In genomic region chr14:52246129-52246528, GRCm38 (mm10) we compare ENCODE assay signal across 22 mouse cellular contexts. TPM values are rescaled to one million over a fixed set of nuclear protein-coding genes. Genes with fewer than 3 reads are reported as not detected.
DNase-seq lines count a peak whose midpoint lies in the region; ATAC-seq and TF ChIP-seq lines count a peak whose summit lies in the region.
"Had no signal": no experiment of that assay in that cellular context is flagged by ENCODE, and none has a peak within 500 bp of the region (broad histone marks: within the 10 kb centered on the region; RNA-seq: fewer than 3 reads in every experiment).

No protein-coding gene starts in this region.

- H3K27ac ChIP-seq in CH12.LX (ENCODE audit: insufficient read depth, low read depth), result no peak overlapping the region
- no peak overlapping the region for H3K27ac ChIP-seq in intestine, embryonic 15.5 days
- H3K27ac ChIP-seq: embryonic facial prominence, embryonic 10.5 days; embryonic facial prominence, embryonic 12.5 days; forebrain, embryonic 13.5 days; forebrain, embryonic 15.5 days had no signal

- no peak overlapping the region for H3K9ac ChIP-seq in CH12.LX (ENCODE audit: insufficient read depth, low read depth)
- H3K9ac ChIP-seq in intestine, embryonic 15.5 days, result no peak overlapping the region
- H3K9ac ChIP-seq: embryonic facial prominence, embryonic 12.5 days; forebrain, embryonic 13.5 days; forebrain, embryonic 15.5 days; forebrain, postnatal 0 days had no signal

- peaks cover 3% of the 10 kb centered on the region for H3K36me3 ChIP-seq in megakaryocyte, embryonic 14.5 days (replicated peaks; ENCODE audit: low read length)
- peaks cover 0 to 6% of the 10 kb centered on the region in 2 experiments for H3K36me3 ChIP-seq in CH12.LX (replicated peaks in 1 of 2; ENCODE audit: control insufficient read depth in 1 of 2, insufficient read depth in 1 of 2, low read length in 1 of 2)
- H3K36me3 ChIP-seq in intestine, embryonic 15.5 days, result no peaks in the 10 kb centered on the region

- TF ChIP-seq POLR2A in CH12.LX (IDR thresholded peaks at IDR 0.05; ENCODE audit: low read depth, low read length), result no peak

- dilution Hi-C loops in CH12.LX (cut with MboI; ENCODE audit: extremely low pct_ligation_motif_present, extremely low pct_unique_long_range_greater_than_20kb, low sequenced_read_pairs), result no loop called here

- no peaks in the 10 kb centered on the region for H3K9me3 ChIP-seq in megakaryocyte, embryonic 14.5 days
- H3K9me3 ChIP-seq in CH12.LX (replicated peaks; ENCODE audit: low read length), result no peaks in the 10 kb centered on the region
- no peaks in the 10 kb centered on the region for H3K9me3 ChIP-seq in intestine, embryonic 15.5 days
- H3K9me3 ChIP-seq: embryonic facial prominence, embryonic 10.5 days; embryonic facial prominence, embryonic 12.5 days; forebrain, embryonic 13.5 days; forebrain, embryonic 15.5 days had no signal

- no peak for ATAC-seq in megakaryocyte, adult 5-6 weeks (ENCODE audit: poor library complexity, severe bottlenecking)
- ATAC-seq in intestine, embryonic 15.5 days, result no peak
- ATAC-seq: CD4-positive, CD25-positive, alpha-beta regulatory T cell, adult 4 months; forebrain, embryonic 13.5 days; forebrain, embryonic 15.5 days; forebrain, postnatal 0 days had no signal

- intact Hi-C loops in heart, postnatal 10 days (cut with DNase I), result no loop called here

- TF ChIP-seq RAD21 in CH12.LX (IDR thresholded peaks at IDR 0.05; ENCODE audit: low read depth, low read length), result no peak

- peaks cover 52% of the 10 kb centered on the region for H3K4me1 ChIP-seq in megakaryocyte, embryonic 14.5 days
- H3K4me1 ChIP-seq in CH12.LX (ENCODE audit: control insufficient read depth in 1 of 2, insufficient read depth in 2 of 2), result peaks cover 5 to 50% of the 10 kb centered on the region in 2 experiments; a peak in 3 of 4 replicates
- peaks cover 8% of the 10 kb centered on the region; the same call in 1 of the 2 replicates for H3K4me1 ChIP-seq in intestine, embryonic 15.5 days (replicated peaks)

- peak overlapping the region; percentile 62 for H3K4me3 ChIP-seq in megakaryocyte, embryonic 14.5 days (replicated peaks)
- H3K4me3 ChIP-seq in CH12.LX (replicated peaks in 1 of 3; ENCODE audit: low read depth in 2 of 3, low read length in 2 of 3, poor library complexity in 1 of 3), result no peak overlapping the region
- H3K4me3 ChIP-seq in intestine, embryonic 15.5 days (replicated peaks), result no peak overlapping the region
- H3K4me3 ChIP-seq: embryonic facial prominence, embryonic 10.5 days; embryonic facial prominence, embryonic 12.5 days; forebrain, embryonic 13.5 days; forebrain, embryonic 15.5 days had no signal

- H3K79me2 ChIP-seq in CH12.LX (replicated peaks; ENCODE audit: control insufficient read depth, extremely low read depth, insufficient read depth, poor library complexity, severe bottlenecking), result peaks cover 73% of the 10 kb centered on the region

- no peaks in the 10 kb centered on the region for H3K27me3 ChIP-seq in megakaryocyte, embryonic 14.5 days (replicated peaks)
- no peaks in the 10 kb centered on the region for H3K27me3 ChIP-seq in CH12.LX (replicated peaks)
- H3K27me3 ChIP-seq in intestine, embryonic 15.5 days (replicated peaks), result no peaks in the 10 kb centered on the region
- H3K27me3 ChIP-seq: embryonic facial prominence, embryonic 12.5 days; forebrain, embryonic 13.5 days; forebrain, embryonic 15.5 days had no signal

- H3K4me2 ChIP-seq in CH12.LX (ENCODE audit: insufficient read depth, low read depth, poor library complexity, severe bottlenecking), result peak overlapping the region; percentile 44; the same call in 1 of the 2 replicates
- H3K4me2 ChIP-seq in intestine, embryonic 15.5 days (replicated peaks), result no peak overlapping the region
- H3K4me2 ChIP-seq: embryonic facial prominence, embryonic 12.5 days; forebrain, embryonic 13.5 days; forebrain, embryonic 15.5 days had no signal

- no peak for TF ChIP-seq EP300 in CH12.LX (IDR thresholded peaks at IDR 0.05; ENCODE audit: low read length)

- DNase-seq in heart, adult 11 months, result peak; percentile 58
- no peak for DNase-seq in heart, postnatal 10 days
- peak; percentile 50 for DNase-seq in 3T3-L1 (ENCODE audit: low read depth, low spot score)
- no peak for DNase-seq in CH12.LX (ENCODE audit: extremely low read depth)
- DNase-seq: adrenal gland, adult 2 months; adrenal gland, postnatal 10 days; adrenal gland, postnatal 25 days; B cell, adult 2 months; cerebellum, adult 11 months; cerebellum, adult 18-20 months; cerebellum, adult 8-10 months; cerebellum, adult 9-11 months; cerebellum, postnatal 14 days; forebrain, postnatal 0 days had no signal

- 0 out of 4 replicates have a peak, but pooled peaks of 1 of the 2 experiments have one; percentile 5 for TF ChIP-seq CTCF in CH12.LX (conservative IDR thresholded peaks at IDR 0.05 in 1 of 2, IDR thresholded peaks at IDR 0.05 in 1 of 2; ENCODE audit: low read depth in 2 of 2, low read length in 2 of 2)

- in situ Hi-C loops in CH12.LX (cut with MboI; ENCODE audit: low pct_ligation_motif_present, low pct_unique_long_range_greater_than_20kb, low sequenced_read_pairs), result no loop called here

- WGBS in intestine, embryonic 15.5 days, result 75% methylated on average over 4 of the region's 4 CpGs

TF ChIP-seq in CH12.LX, 34 proteins besides CTCF, POLR2A, EP300 and RAD21:
- TF ChIP-seq HCFC1 (IDR thresholded peaks at IDR 0.05; ENCODE audit: low read depth, low read length), result no peak
- TF ChIP-seq NRF1 (IDR thresholded peaks at IDR 0.05; ENCODE audit: low read depth, low read length), result no peak
- TF ChIP-seq POLR2AphosphoS2 (IDR thresholded peaks at IDR 0.05; ENCODE audit: low read depth, low read length), result no peak
- no peak for TF ChIP-seq GABPA (IDR thresholded peaks at IDR 0.05; ENCODE audit: insufficient replicate concordance, low read depth, low read length)
- no peak for TF ChIP-seq UBTF (IDR thresholded peaks at IDR 0.05; ENCODE audit: low read depth, low read length)
- TF ChIP-seq TCF12 (IDR thresholded peaks at IDR 0.05; ENCODE audit: low read depth, low read length), result no peak
- TF ChIP-seq MAZ (IDR thresholded peaks at IDR 0.05; ENCODE audit: low read depth, low read length), result no peak
- no peak for TF ChIP-seq USF2 (conservative IDR thresholded peaks at IDR 0.05; ENCODE audit: low read depth, low read length)
- no peak for TF ChIP-seq CHD1 (IDR thresholded peaks at IDR 0.05; ENCODE audit: low read depth, low read length)
- TF ChIP-seq USF1 (IDR thresholded peaks at IDR 0.05; ENCODE audit: low read depth, low read length), result no peak
- TF ChIP-seq SIN3A (IDR thresholded peaks at IDR 0.05; ENCODE audit: low read length), result no peak

RNA-seq across cellular contexts. Expression of gene Chd8, which starts 11.5 kb away (rescaled TPM):
- total RNA-seq in heart, postnatal 10 days (2021), result 10 to 100 TPM; 60.3 to 67.6 TPM
- polyA plus RNA-seq in megakaryocyte, embryonic 14.5 days (2012; ENCODE audit: insufficient read depth, low replicate concordance), result 5.5 and 6.5 TPM in 2 replicates
- total RNA-seq in megakaryocyte, adult 5-6 weeks (2015), result 73.1 and 77.7 TPM in 2 replicates
- 36.9 and 47.6 TPM in 2 replicates for total RNA-seq in megakaryocyte, adult 5-6 weeks (2017)
- total RNA-seq in CH12.LX (2012; rRNA removed) (49.2 and 51.9 TPM in 2 replicates), CH12.LX (2014; rRNA removed) (16.8 and 17.3 TPM in 2 replicates)
- polyA plus RNA-seq in CH12.LX (2012; ENCODE audit: insufficient read length, low read depth), result 89.2 and 96.8 TPM in 2 replicates
- polyA plus RNA-seq in intestine, embryonic 15.5 days (2015; fragmentation: Nextera tagmentation; extraction: Ambion mirVana), result 23.9 and 27.1 TPM in 2 replicates

RNA-seq across cellular contexts. Expression of gene Tox4, which starts 32.8 kb away (rescaled TPM):
- 10 to 100 TPM; 35.5 to 36.8 TPM for total RNA-seq in heart, postnatal 10 days (2021)
- 9.7 and 15.1 TPM in 2 replicates for polyA plus RNA-seq in megakaryocyte, embryonic 14.5 days (2012; ENCODE audit: insufficient read depth, low replicate concordance)
- total RNA-seq in megakaryocyte, adult 5-6 weeks (2015), result 29.9 and 33.1 TPM in 2 replicates
- 37.7 and 41.4 TPM in 2 replicates for total RNA-seq in megakaryocyte, adult 5-6 weeks (2017)
- total RNA-seq in CH12.LX (2012; rRNA removed) (41.6 and 45.7 TPM in 2 replicates), CH12.LX (2014; rRNA removed) (56.3 and 58.9 TPM in 2 replicates)
- 43.5 and 49.1 TPM in 2 replicates for polyA plus RNA-seq in CH12.LX (2012; ENCODE audit: insufficient read length, low read depth)
- polyA plus RNA-seq in intestine, embryonic 15.5 days (2015; fragmentation: Nextera tagmentation; extraction: Ambion mirVana), result 36.0 and 36.1 TPM in 2 replicates

RNA-seq across cellular contexts. Expression of gene Rab2b, which starts 33.2 kb away (rescaled TPM):
- 10 to 100 TPM in 1 of 2 experiments, 1 to 10 TPM in 1; 7.6 to 10.6 TPM for total RNA-seq in heart, postnatal 10 days (2021)
- 0.45 and 1.5 TPM in 2 replicates for polyA plus RNA-seq in megakaryocyte, embryonic 14.5 days (2012; ENCODE audit: insufficient read depth, low replicate concordance)
- total RNA-seq in megakaryocyte, adult 5-6 weeks (2015), result 5.3 and 7.8 TPM in 2 replicates
- 3.6 and 4.6 TPM in 2 replicates for total RNA-seq in megakaryocyte, adult 5-6 weeks (2017)
- total RNA-seq in CH12.LX (2012; rRNA removed), result 3.8 and 4.6 TPM in 2 replicates
- total RNA-seq in CH12.LX (2014; rRNA removed), result 7.8 and 10.2 TPM in 2 replicates
- 5.7 and 6.9 TPM in 2 replicates for polyA plus RNA-seq in CH12.LX (2012; ENCODE audit: insufficient read length, low read depth)
- 13.7 and 16.0 TPM in 2 replicates for polyA plus RNA-seq in intestine, embryonic 15.5 days (2015; fragmentation: Nextera tagmentation; extraction: Ambion mirVana)

RNA-seq across cellular contexts. Expression of gene Supt16, which starts 48.9 kb away (rescaled TPM):
- 10 to 100 TPM; 33.8 to 37.2 TPM for total RNA-seq in heart, postnatal 10 days (2021)
- polyA plus RNA-seq in megakaryocyte, embryonic 14.5 days (2012; ENCODE audit: insufficient read depth, low replicate concordance), result 2.4 and 9.0 TPM in 2 replicates
- total RNA-seq in megakaryocyte, adult 5-6 weeks (2015), result 53.3 and 54.3 TPM in 2 replicates
- 148 and 153 TPM in 2 replicates for total RNA-seq in megakaryocyte, adult 5-6 weeks (2017)
- total RNA-seq in CH12.LX (2012; rRNA removed) (64.8 and 81.7 TPM in 2 replicates), CH12.LX (2014; rRNA removed) (78.6 and 88.0 TPM in 2 replicates)
- 110 and 114 TPM in 2 replicates for polyA plus RNA-seq in CH12.LX (2012; ENCODE audit: insufficient read length, low read depth)
- polyA plus RNA-seq in intestine, embryonic 15.5 days (2015; fragmentation: Nextera tagmentation; extraction: Ambion mirVana), result 53.1 and 61.1 TPM in 2 replicates

RNA-seq across cellular contexts. Expression of gene Mettl3, which starts 58.8 kb away (rescaled TPM):
- total RNA-seq in heart, postnatal 10 days (2021), result 10 to 100 TPM; 15.7 to 18.8 TPM
- 2.5 TPM in 1 of 2 replicates, not detected in the other for polyA plus RNA-seq in megakaryocyte, embryonic 14.5 days (2012; ENCODE audit: insufficient read depth, low replicate concordance)
- 36.2 and 42.1 TPM in 2 replicates for total RNA-seq in megakaryocyte, adult 5-6 weeks (2015)
- 29.9 TPM in 2 replicates for total RNA-seq in megakaryocyte, adult 5-6 weeks (2017)
- total RNA-seq in CH12.LX (2012; rRNA removed) (41.6 and 51.5 TPM in 2 replicates), CH12.LX (2014; rRNA removed) (42.7 and 47.0 TPM in 2 replicates)
- 47.4 and 49.5 TPM in 2 replicates for polyA plus RNA-seq in CH12.LX (2012; ENCODE audit: insufficient read length, low read depth)
- polyA plus RNA-seq in intestine, embryonic 15.5 days (2015; fragmentation: Nextera tagmentation; extraction: Ambion mirVana), result 37.6 and 41.1 TPM in 2 replicates

Comparison
In these comparisons a context has a peak if more than half of its experiments do, and no peak if none do; other contexts are left out.
1. DNase-seq: peak in heart, adult 11 months (single experiment) and 3T3-L1 (single experiment); none in heart, postnatal 10 days (0 of 2) and CH12.LX (single experiment).